Mouse (Mus musculus) layer of hippocampus, postnatal 14 days (tissue): ENCODE results near the gene Zbtb39. TPM values are rescaled to one million over a fixed set of nuclear protein-coding genes. Genes with fewer than 3 reads are reported as not detected.
A peak's percentile ranks its signal among the peaks of the same experiment; 100 is the strongest.

Experiments used
- DNase-seq, 2 experiments: peaks; one replicate each; pipeline ENCODE4 v3.0.0; 2021 to 2022; ENCODE audit warnings: low spot score in 2 of 2, mixed read lengths in 1 of 2
- long read RNA-seq, 2 experiments: library from polyadenylated mRNA; stranded (forward); transcript quantifications; one replicate each; pipeline ENCODE4 v2.0.0; 2021
- total RNA-seq, 2 experiments: library from RNA; stranded (reverse); gene quantifications; 2 replicates each; pipeline ENCODE4 v1.2.3; 2021

Gene Zbtb39
- total RNA-seq, result 1 to 10 TPM; 9.1 to 9.5 TPM
- long read RNA-seq, experiment 1, full-length matches to known transcripts, result 1 of 1 reads
- long read RNA-seq, experiment 1, partial matches to known transcripts, result 0 of 1 reads
- long read RNA-seq, experiment 1, other reads (novel, unspliced or antisense), result 0 of 1 reads
- long read RNA-seq, experiment 2, full-length matches to known transcripts, result 3 of 3 reads
- long read RNA-seq, experiment 2, partial matches to known transcripts, result 0 of 3 reads
- long read RNA-seq, experiment 2, other reads (novel, unspliced or antisense), result 0 of 3 reads

- peak; percentile 66 to 77 for DNase-seq
These were observed at the start of gene Zbtb39 for GRCm38 (mm10) chr10:127739083-127739660. TSS of gene Zbtb39 (plus strand) at chr10:127739538.

DNA sequence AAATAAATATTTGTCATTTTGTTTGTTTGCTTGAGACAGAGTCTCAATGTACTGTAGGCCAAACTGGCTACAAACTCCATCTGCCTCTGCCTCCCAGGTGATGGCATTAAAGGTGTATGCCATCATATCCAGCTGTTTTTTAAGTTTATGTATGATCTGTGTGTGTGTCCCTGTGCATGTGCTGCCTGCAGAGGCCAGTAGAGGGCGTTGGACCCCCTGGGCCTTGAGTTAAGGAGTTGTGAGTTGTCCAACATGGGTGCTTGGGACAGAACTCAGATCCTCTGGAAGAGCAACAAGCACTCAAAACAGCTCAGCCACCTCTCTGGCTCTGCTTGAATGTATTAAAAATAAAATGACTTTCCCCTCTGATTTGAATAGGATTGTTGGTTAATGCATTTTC lies 48.3 kb upstream of the Zbtb39 start:
- no peak for DNase-seq

GRCm38 (mm10) chr10:127694636-127695035 lies 44.7 kb upstream of the Zbtb39 start:
- DNase-seq, result peak in 1 of 2 experiments; percentile 18

- DNase-seq, result no peak
These were observed 43.6 kb upstream of the Zbtb39 start for GRCm38 (mm10) chr10:127695775-127696174.

GRCm38 (mm10) chr10:127698966-127699365 lies 40.4 kb upstream of the Zbtb39 start:
- DNase-seq, result no peak

GRCm38 (mm10) chr10:127703299-127703698 lies 36.0 kb upstream of the Zbtb39 start:
- DNase-seq, result no peak

- no peak for DNase-seq
These were observed 35.0 kb upstream of the Zbtb39 start for GRCm38 (mm10) chr10:127704293-127704692.

DNA sequence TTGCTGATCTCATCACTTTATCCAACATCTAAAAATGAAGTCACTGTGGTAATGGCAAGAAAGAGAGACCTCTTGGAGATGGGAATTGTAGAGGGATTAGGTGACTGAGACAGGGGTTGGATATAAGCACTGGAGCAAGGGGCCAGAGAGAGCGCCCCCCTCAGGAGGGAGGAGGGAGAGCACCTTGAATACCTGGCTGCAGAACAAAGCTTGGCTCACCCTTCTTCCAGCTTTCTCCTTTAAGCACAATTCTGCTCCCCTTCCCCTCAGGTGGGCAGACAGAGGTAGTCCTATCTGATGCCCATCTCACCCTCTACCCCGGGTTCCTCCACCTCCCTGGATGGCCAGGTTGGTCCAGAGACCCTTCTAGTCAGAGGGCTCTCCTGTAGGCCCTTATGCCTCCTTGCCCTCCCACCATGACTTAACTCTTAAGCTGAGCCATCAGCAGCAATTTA lies 34.5 kb upstream of the Zbtb39 start, which contains the start of gene Myo1a:
Myo1a (plus strand) TSS at position 405 of the 455 bp plus-strand sequence.
- DNase-seq, result no peak

GRCm38 (mm10) chr10:127705783-127706182 lies 33.6 kb upstream of the Zbtb39 start:
- no peak for DNase-seq

DNA sequence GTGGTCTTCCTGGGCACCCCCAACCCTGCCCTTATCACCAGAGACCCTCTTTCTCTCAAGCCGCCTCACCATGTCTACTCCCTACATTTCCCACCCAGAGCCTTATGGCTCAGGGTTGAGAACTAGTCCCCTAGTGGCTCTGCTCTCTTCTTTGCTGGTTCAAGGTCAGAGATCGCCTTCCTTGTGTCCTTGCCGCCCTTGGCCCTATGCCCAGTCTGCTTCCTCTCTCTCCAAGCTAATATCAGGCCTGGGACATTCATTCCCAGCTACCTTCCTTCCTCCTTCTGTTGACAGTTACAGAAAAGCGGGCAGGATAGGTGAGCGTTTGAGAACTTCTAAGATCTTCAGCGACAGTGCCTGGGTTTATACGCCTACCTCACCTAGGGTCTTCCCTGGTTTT lies 31.6 kb upstream of the Zbtb39 start:
- DNase-seq, result no peak

GRCm38 (mm10) chr10:127708850-127709370 lies 30.4 kb upstream of the Zbtb39 start:
- no peak for DNase-seq

GRCm38 (mm10) chr10:127710331-127710730 lies 29.0 kb upstream of the Zbtb39 start:
- DNase-seq, result no peak

- no peak for DNase-seq
These were observed 26.6 kb upstream of the Zbtb39 start for GRCm38 (mm10) chr10:127712736-127713135.

DNA sequence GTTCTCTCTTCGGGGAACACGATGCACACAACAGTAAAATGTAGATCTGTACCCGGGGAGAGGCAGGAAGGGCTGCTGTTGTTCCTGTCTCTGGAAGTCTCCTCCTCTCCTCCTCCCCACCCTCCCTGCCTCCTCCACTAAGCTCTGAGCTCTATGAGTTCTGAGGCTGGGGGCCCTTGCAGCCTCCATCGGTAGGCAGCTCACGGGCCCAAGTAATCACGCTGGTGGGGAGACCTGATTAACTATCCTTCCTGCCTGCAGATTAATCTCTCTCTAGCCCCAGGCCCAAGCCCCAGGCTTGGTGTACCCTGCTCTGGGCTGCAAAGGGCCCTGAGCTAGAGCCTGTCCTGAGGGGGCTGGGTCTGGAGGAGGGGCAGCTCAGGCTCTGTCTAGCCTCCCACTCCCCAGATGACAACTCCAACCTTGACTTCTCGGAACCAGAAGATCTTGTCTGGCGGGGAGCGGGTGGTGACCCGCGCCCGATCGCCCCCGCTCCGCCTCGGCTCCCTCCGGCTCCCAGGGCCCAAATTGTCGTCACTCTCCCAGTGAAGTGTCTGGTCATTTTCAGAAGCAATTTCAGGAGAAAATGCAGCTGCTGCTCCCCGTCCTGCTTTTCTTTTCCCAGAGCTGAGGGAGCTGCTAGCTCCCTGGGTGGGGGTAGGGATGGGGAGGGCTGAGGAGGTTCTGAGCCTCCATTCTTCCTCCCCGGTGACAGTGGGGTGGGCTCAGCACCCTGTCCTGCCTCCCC lies 17.5 kb upstream of the Zbtb39 start:
- no peak for DNase-seq

DNA sequence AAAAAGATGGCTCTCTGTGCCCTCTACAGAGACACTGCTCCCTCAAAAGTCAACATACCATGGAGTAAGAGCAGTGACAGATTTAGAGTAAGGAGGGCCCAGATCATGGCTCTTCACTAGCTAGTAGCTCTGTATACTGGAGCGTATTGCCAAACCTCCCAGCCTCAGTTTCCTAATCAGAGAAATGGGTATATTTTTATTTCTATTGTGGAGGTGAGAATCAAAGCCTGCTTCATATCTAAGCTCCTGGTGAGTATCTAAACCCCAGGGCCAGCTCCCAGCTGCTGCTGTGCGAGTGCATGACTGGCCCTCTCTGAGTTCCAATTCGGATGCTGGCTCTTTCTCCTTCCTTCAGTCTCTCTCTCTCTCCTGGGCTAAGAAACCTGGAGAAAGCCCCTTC lies 15.2 kb upstream of the Zbtb39 start, which contains the start of gene Tac2:
Tac2 (plus strand) TSS at position 301 of the 400 bp plus-strand sequence.
- DNase-seq, result no peak

GRCm38 (mm10) chr10:127725136-127725535 lies 14.2 kb upstream of the Zbtb39 start:
- no peak for DNase-seq

GRCm38 (mm10) chr10:127728437-127728836 lies 10.9 kb upstream of the Zbtb39 start:
- DNase-seq, result no peak

GRCm38 (mm10) chr10:127730285-127730932 lies 8.9 kb upstream of the Zbtb39 start:
- no peak for DNase-seq

DNA sequence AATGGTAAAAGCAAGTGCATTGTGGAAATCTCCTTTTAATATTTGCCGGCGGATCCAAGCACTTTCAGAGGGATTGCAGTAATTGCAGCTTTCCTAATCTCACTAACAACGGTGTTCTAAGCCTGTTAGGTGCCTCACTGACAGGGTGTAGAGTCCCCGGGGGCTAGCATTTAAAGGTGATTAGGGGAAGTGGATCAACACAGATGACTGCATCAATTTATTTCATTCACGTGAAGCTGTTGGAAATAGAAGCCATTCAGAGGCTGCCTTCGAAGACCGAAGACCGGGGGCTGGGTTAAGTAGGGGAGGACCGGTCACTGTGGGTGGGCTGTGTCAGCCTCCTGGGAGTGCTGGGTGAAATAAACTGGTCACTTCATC lies 8.4 kb upstream of the Zbtb39 start:
- DNase-seq, result no peak

GRCm38 (mm10) chr10:127731397-127731796 lies 7.9 kb upstream of the Zbtb39 start:
- DNase-seq, result no peak

DNA sequence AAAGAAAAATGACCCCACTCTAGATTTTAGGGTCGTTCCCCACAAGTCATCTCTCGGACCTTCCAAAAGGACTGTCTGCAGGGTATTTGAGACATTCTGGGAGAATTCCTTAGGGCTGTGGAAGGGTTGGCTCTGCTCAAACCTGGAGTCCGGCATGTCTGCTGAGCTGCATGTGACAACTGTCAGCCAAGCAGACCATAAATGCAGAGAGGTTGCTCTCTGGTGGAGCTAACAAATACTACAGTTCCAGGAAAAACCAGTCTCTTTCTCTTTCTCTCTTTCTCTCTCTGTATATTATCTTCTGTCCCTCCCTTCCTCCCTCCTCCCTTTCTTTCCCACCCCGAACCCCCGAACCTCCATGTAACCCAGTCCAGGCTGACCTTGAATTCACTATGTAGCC lies 4.9 kb upstream of the Zbtb39 start:
- peak in 1 of 2 experiments; percentile 53 for DNase-seq
